Mouse (Mus musculus) ES-E14 (cell line): Measurements from ENCODE around the gene Gps1.

ENCODE experiments used
- HCFC1 ChIP-seq: IDR thresholded peaks from 2 replicates; pipeline ENCODE4 v1.6.1; 2012; ENCODE audit warnings: low read length, inconsistent platforms, borderline replicate concordance; ENCODE audit not compliant: insufficient read depth
- ZNF384 ChIP-seq: IDR thresholded peaks from 2 replicates; pipeline ENCODE4 v1.6.1; 2012; ENCODE audit warnings: low read depth, low read length, inconsistent platforms

GRCm38 (mm10) chr11:120783426-120784063 lies 527 bp upstream of the Gps1 start:
- no peak for TF ChIP-seq ZNF384
- no peak for TF ChIP-seq HCFC1
